Mouse (Mus musculus): ENCODE measurements around the gene Zfp787.

DNA sequence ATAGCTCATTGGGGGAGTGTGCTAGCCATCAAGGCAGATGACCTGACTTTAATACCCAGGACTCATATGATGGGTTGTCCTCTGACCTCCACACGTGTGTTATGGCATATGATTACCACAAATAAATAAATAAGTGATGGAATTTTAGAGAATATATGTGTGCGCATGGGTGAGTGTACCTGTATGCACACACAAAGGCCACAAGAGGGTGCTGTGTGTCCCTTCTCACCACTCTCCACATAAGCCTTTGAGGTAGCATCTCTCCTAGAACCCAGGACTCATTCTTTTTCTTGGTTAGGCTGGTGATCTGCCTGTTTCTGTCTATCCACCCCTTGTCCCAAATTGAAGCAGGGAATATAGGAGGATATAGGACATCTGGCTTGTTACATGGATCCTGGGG is 40.0 kb upstream of the Zfp787 start:
- no peak for TF ChIP-seq CTCF (IDR thresholded peaks at IDR 0.05; ENCODE audit: extremely low read depth, insufficient read length, insufficient replicate concordance, low read depth, low read length)
- TF ChIP-seq POLR2A (IDR thresholded peaks at IDR 0.05; ENCODE audit: low read depth, low read length): no peak

Measured in small intestine, adult 2 months (tissue).